Mouse (Mus musculus): ENCODE results near the gene Ube2s.
"Not testable (repeated sequence)": the region's sequence is repeated elsewhere in the genome, so short reads cannot be mapped to it uniquely, and the experiment has no call there.

Ube2s gene

DNA sequence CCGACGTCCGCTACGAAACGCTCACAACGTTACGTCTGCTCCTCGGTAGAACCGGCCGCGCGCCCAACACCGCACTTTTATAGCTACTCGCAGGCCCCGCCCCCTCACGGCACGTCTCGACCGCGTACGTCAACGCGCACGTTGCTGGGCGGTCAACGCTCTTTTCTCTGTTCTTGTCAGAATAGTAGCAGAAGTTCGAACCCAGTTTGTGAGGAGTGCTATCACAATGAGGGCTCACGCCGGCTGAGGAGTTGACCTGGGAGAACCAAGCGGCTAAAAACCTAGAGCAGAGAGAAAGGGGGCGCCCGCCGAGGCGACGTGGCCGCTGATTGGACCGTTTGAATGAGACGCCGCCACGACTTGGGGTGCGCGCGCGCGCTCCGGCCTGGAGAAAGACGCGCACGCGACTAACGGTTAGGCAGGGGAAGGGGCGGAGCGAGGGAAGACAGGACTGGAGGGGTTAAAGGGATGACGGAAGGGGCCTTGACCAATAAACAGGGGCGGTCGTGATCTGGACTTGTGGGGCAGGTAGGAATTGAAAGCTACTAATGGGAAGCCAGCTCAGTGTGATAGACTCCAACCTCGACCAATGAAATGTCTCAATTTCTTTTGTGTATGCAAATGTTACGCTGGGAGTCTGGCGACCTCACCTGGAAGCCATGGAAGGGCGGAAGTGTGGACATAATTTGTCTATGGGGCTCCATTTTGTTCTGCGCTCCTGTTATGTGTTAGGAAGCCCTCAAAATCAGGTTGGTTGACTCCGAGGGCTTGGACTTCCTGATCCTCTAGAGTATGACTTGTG, at the start of gene Ube2s:
Gene Ube2s, minus strand, starts transcription at position 288 of the 802 bp plus-strand sequence.
- DNase-seq (ENCODE audit: low spot score): peak; percentile 98

- not testable (repeated sequence) for DNase-seq (ENCODE audit: low spot score)
Measured at GRCm38 (mm10) chr7:4860926-4861325, 48.5 kb upstream of the Ube2s start.

- DNase-seq (ENCODE audit: low spot score): no peak
Measured at GRCm38 (mm10) chr7:4859418-4859978, 47.1 kb upstream of the Ube2s start.

DNA sequence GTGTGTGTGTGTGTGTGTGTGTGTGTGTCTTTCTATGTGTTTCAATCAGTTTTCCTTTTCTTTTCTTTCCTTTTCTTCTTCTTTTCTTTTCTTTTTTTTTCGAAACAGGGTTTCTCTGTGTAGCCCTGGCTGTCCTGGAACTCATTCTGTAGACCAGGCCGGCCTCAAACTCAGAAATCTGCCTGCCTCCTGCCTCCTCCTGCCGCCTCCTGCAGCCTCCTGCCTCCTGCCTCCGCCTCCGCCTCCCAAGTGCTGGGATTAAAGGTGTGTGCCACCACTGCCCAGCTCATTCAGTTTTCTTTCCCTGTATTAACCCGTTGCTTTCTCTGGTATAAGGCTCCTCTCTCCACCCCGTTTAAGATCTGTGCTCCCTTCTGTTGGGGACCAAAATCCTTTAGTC, 44.9 kb upstream of the Ube2s start:
- DNase-seq (ENCODE audit: low spot score): no peak

DNA sequence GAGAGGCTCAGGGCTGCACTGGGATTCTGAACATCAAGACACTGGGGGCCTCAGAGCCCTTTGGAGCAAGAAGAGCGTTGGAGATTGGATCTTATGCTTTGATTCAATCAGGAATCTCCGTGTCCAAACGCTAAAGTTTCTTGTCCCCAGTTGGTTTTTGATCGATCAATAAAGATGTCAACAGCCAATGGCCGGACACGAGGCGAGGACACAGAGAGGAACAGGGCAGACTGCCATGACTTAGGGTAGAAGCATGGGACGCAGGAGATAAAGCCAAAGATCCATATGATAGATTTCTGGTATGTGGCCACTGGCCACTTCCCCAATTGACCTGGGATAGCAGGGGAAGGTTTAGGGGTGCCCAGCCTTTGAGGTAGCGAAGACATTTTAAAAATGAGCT, 44.1 kb upstream of the Ube2s start:
- DNase-seq (ENCODE audit: low spot score): no peak

DNA sequence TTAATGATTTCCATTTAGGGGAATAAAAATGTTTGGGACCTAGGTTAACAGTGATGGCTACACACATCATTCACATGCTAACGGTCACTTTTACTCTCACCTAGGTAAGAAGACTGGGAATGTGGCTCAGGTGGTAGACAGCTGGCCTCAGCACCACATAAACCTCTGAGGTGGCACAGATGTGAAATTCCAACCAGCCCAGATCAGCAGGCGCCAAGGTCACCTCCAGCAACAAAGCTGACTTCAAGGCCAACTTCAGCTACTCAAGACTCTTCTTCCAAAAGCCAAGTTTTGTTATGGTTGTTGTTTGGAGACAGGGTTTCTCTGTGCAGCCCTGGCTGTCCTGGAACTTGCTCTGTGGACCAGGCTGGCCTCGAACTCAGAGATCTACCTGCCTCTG, 41.2 kb upstream of the Ube2s start:
- DNase-seq (ENCODE audit: low spot score): no peak

GRCm38 (mm10) chr7:4851315-4851688, 38.9 kb upstream of the Ube2s start:
- no peak for DNase-seq (ENCODE audit: low spot score)

- DNase-seq (ENCODE audit: low spot score): no peak
Measured at GRCm38 (mm10) chr7:4850621-4851314, 38.4 kb upstream of the Ube2s start.

GRCm38 (mm10) chr7:4849372-4849771, 37.0 kb upstream of the Ube2s start:
- DNase-seq (ENCODE audit: low spot score): no peak

- no peak for DNase-seq (ENCODE audit: low spot score)
Measured at GRCm38 (mm10) chr7:4844917-4845309, 32.5 kb upstream of the Ube2s start.

- no peak for DNase-seq (ENCODE audit: low spot score)
Measured at GRCm38 (mm10) chr7:4844245-4844916, 32.0 kb upstream of the Ube2s start, which contains the start of gene Shisa7. Gene Shisa7, minus strand, starts transcription at chr7:4844696.

GRCm38 (mm10) chr7:4843604-4844244, 31.3 kb upstream of the Ube2s start:
- DNase-seq (ENCODE audit: low spot score): no peak

GRCm38 (mm10) chr7:4842634-4843131, 30.3 kb upstream of the Ube2s start:
- DNase-seq (ENCODE audit: low spot score): no peak

DNA sequence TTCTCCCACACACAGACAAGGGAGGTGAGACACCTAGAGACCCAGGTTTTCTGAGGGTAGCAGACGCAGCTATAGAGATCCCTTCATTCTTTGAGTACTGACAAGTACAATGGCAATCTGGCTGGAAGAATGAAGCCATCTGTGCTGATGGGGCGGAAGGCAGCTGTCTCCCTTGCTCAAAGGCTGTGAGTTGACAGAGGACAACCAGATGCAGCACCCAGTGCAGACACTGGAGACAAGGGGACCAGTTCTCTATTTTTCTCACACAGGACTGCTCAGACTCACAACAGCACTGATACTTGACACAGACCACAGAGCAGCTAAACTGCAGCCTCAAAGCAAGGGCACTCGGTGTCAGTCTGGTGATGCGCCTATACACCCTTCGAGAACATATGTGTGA, 29.7 kb upstream of the Ube2s start:
- no peak for DNase-seq (ENCODE audit: low spot score)

DNA sequence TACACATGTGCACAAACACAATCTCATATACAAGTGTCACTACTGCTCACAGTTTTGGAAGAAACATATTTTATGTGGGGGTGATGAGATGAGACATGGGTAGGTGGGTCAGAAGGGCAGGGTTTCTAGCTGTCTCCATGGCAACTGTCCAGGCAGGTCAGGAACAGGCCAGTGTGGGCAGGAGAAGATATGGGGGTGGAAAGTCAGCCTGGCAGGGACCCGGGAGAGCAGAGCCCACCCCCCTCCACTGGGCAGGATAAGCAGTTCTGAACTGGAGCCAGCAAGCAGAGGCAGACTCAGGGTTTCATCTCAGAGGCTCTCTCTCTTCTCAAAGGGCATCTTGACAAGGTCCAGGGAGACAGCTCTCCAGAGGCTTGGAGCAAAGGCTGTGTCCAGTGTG, 25.2 kb upstream of the Ube2s start:
- no peak for DNase-seq (ENCODE audit: low spot score)

DNA sequence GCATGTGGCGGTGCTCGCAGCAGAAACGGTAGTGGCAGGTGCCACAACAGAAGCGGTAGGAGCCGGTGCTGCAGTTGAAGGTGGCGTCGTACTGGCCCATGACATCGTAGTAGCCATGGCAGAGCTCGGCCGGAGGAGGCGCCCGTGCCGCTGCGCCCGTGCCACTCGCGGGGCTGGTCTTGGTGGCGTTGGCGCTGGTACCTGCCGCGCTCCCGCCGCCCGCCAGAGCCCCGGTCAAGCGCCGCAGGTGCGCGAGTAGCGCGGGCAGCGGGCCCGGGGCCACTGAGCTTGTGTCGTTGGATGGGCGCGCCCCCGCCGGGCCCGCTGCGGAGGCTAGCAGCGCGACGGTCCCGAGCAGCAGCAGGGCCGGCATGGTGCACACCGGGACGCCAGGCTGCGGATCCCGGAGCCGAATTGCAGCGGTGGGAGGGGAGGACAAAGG, 24.0 kb upstream of the Ube2s start:
- DNase-seq (ENCODE audit: low spot score): peak; percentile 46

DNA sequence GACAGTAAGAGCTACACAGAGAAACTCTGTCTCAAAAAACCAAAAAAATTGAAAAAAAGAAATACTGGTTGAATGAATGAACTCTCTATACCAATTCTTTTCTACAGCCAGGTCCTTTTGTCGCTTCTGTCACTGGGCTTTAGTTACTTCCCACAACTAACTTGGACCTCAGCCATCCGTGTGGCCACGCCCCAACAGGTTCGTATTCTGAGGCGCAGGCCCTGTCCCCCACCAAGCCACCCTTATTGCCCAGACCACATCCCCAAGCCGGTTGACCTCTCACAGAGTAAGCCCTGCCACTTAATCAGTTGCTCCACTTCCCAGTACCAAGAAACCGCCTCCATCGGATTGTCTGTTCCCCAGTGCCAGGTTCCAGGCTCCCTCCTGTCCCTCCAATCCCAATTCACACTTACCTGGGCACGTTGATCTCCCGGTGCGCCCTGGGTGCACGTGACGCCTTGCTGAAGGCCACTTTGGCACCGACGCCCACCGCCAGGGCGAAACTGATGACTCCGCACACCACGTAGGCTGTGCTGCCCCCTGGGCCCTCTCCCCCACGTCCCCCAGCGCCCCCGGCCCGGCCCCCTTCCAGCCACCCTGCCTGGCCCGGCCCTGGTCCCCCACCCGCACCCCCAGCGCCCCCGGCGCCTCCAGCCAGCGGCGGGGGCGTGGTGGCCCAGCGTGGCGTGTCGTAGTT, 23.4 kb upstream of the Ube2s start:
- no peak for DNase-seq (ENCODE audit: low spot score)

GRCm38 (mm10) chr7:4830476-4830875, 18.1 kb upstream of the Ube2s start:
- DNase-seq (ENCODE audit: low spot score): no peak

GRCm38 (mm10) chr7:4825365-4825764, 13.0 kb upstream of the Ube2s start:
- DNase-seq (ENCODE audit: low spot score): no peak

- no peak for DNase-seq (ENCODE audit: low spot score)
Measured at GRCm38 (mm10) chr7:4822162-4822907, 9.9 kb upstream of the Ube2s start.

- DNase-seq (ENCODE audit: low spot score): no peak
Measured at GRCm38 (mm10) chr7:4821690-4822089, 9.3 kb upstream of the Ube2s start.

All from urinary bladder, postnatal 25 days (tissue).